Mouse (Mus musculus) spleen, adult 18-20 months (tissue): ENCODE measurements at regions not wholly inside any gene's neighbourhood (a gene's known extent, or its start where the extent isn't known, plus 50 kb on each side); places are given as distances from the start of the nearest gene placed in this dataset.

Experiments
- DNase-seq, 2 experiments: peaks; one replicate each; pipeline ENCODE4 v3.0.0; 2022; ENCODE audit warnings: mixed read lengths in 2 of 2

DNA sequence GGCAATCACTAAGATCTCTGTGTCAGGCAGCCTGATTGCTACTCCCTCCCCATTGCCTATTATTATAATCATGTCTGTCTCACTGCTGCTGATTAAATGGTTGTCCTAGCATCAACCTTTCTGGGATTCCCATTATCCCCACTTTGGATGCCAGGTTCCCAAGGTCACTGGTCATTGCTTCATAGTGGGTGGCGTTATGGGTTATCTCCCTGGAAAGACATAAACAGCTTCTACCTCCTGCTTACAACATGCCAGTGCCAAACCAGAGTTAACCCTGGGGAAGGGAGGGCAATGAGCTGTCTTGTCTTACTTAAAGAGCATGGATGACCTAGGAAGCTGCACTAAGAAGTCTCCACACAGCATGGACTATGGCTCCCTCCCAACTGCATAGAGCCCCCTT lies 136.9 kb downstream of the Uaca start:
- no peak for DNase-seq

- DNase-seq, result no peak
Observed at GRCm38 (mm10) chr9:60936937-60937336, 142.6 kb downstream of the Uaca start.

DNA sequence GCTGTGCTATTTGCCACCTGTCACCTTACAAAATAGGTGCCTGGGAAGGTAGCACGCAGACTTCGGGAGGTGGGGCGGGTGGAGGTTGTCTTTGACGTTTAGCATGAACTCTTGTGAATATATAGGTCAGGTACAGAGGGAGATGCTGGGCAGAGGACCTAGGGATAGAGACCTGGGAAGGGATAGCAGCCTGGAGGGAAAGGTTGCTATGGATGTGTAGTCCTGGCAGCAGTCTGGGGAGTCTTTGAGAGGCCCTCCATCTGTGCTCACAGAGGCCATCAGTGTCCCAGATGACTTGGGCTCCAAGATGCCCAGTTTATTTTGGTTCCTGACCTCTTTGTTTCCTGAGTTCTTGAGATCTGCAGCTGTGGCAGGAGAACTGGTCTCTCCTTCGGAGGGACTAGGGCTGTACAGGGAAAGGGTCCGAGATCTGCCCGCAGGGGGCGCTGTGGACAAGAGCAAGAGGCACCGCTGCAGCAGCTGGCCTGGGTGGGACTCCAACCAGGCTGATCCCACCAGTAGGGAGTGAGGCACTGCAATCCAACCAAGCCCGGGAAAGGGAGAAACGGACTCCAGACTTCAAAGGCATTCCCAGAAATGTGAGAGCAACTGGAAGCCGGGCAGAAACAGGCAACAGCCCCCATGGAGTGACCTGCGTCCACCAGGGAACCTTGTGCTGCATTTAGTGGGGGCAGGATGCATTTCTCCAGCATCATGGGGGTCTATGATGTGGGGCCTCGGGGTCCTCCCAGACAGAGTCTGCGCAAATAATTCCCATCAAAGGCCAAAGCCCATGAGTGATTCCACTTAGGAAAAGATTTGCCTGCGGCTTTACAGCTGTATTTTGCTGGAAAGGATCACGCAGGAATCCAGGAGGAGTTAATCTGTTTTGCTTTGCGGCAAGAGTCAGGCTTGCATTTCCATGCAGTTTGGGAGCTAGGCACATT lies 145.8 kb downstream of the Uaca start:
- peak; percentile 52 to 79 for DNase-seq

DNA sequence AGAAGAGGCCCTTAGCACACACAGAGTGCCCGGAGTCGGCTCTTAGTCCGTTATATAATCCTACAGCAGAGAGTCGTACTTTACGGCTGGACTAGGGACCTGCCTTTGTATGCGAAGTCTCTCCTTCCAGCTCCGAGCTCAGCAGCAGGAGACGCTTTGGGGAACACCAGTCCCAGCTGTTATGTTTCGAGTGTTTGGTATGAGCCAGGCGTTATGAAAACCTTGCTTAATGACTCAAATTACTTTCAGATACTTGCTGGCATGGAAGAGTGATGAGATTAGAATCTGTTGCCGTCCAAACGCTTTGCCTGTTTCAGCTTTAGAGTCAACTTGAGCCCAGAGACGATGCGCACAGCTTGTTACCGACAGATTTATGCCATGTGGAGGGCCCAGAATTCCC lies 153.0 kb downstream of the Uaca start:
- no peak for DNase-seq

DNA sequence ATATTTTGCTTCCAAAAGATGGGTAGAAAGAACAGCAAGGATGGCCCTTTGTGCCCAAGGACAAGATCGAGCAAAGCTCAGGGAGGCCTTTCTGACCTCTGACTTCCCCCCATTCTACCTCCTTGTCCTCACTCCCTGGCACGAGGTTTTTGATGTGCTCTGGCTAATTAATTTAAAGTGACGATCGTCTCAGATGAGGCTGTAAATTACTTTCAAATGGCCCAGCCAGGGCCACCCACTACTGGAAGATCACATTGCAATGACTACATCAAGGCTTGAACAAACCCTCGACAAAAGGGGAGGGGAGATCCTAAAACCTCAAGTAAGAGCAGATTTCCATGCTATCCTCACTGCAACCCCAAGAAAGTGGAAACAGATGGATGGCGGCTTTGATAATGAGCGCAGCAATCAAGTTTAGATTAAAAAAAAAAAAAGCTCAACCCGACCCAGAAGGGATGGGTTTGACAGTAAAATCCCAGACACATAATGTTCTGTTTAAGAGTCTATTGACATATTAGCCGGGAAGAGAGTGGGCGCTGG lies 154.3 kb downstream of the Uaca start:
- no peak for DNase-seq

DNA sequence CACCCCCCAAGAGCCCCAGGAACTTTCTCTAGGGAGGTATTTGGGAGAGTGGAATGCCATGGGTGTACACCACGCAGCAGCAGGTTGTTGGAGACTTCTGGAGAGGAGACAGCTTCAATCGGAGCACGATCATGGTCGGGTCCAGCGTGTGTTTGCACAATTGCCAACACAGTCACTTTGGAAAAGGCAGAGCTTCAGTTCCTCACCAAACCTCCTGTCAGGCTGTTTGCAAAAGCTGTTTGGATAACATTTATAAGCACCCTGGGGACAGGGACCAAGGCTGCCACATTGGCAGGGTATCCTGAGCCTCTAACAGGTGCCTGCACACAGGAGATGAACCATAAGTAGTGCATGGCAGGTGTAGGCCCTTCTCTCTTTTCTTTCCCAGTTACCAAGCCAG lies 155.8 kb downstream of the Uaca start:
- DNase-seq, result no peak

GRCm38 (mm10) chr9:60951071-60951561 lies 156.8 kb downstream of the Uaca start:
- DNase-seq, result no peak

GRCm38 (mm10) chr9:60957438-60957837 lies 163.1 kb downstream of the Uaca start:
- no peak for DNase-seq

DNA sequence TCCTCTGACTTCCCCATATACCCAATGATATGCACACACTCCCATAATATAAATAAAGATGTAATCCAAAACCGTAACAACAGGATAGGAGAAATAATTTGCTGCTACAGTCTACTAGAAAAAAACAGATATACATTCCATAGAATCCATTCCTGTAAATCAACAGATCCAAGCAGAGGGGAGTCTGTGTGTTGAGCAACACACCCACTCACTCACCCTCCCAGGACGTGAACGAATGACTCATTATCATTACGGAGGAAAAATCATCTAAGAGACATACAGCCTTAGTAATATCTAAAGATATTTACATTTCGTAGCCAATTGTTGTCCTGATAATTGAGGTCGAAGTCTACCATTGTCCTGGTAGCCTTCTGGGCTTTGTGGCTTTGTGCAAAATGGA lies 165.2 kb downstream of the Uaca start:
- DNase-seq, result no peak

GRCm38 (mm10) chr9:60962086-60962485 lies 167.7 kb downstream of the Uaca start:
- no peak for DNase-seq

DNA sequence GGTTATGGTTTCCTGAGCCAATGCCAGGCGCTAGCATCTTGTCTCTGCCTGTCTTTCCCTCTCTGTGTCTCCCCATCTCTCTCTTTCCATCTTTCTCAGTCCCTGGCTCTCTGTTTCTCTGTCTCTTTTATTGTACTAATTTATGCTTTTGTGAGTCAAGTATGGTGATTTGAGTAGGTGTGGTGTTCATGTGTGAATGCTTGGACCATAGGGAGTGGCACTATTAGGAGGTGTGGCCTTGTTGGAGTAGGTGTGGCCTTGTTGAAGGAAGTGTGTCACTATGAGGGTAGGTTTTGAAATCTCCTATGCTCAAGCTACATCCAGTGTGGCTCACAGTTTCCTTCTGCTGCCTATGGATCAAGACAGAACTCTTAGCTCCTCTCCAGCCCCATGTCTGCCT lies 171.3 kb downstream of the Uaca start:
- DNase-seq, result no peak

DNA sequence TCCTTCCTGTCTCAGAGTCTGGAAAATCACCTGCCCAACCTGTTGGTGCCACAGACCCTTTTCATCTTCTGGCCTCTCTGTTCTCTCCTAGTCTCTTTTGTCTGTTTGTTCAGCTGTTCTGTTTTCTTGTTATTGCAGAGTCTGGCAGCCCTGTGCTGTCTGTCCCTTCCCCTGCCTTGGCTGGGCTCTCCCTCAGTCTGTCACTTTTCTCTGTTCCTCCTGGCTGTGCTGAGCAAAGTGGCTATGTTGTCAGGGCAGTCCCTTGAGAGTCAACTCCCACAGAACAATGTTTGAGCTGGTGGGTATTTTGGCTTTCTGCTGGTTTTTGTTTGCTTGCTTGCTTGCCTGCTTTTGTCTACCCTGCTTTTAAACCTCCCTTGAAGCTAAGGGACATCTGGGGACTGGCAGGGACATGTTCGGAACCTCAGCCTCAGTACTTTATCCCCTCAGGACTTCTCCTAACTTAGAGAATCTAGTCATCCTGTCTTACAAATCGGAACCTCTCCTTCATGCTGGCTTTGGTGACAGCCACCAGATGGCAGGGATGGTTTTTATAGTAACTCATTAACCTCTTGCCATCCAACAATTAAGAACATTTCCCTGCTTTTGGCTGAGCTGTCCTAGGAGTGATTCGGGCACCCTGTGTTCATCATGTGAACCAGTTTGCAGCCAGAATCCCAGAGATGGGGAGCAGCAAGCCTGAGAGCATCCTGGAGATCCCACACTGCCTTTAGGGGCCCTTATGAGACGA lies 174.1 kb downstream of the Uaca start:
- DNase-seq, result no peak

DNA sequence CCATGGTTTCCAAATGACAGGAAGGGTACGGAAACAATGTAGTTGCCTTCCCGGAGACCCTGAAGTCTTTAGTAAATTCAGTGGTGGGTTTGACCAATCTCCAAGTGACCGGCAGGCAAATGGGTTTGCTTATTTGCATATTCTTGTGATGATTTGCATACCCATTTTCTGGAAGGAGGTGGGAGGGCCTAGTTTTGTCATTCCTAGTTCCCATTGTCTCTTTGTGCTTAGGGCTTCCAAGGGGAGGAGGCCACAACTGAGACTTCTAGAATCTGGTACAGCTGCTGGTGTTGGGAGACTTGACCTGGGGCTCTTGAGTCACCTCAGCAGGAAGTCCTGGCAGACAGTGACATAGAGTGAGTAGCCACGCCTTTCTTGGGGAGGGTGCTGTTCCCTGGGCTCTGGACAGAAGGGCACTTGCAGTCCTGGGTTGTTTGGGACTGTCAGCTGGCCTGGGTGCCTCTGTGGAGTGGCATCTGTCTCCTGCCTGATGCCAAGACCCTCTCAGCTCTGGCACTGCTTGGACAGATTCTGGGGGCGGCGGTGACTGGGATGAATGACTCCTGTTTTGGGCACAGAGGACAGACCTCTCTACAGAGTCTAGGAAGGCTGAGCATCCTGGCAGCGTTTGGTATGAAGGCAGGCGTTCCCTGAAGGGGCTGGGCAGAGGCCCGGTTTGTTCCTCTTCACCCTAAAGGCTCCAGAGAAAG lies 178.0 kb downstream of the Uaca start:
- DNase-seq, result no peak

DNA sequence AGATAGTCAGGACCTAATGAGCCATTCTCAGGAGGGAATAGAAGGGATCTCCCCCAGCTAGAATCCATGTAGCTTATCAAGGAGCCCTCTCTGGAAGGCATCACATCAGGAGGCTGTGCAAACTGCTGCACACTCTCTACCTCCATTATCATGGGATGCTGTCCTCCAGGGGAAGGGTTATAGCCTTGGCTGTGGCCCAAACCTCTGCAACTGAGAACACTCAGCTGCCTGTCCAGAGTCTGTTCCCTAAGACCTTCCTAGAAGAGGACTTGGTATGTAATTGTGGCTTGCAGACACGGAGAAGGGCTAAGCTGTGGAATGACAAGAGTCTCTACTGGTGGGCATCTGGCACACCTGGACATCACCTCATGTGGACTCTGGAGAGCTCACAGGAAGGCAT lies 180.2 kb downstream of the Uaca start:
- DNase-seq, result no peak

GRCm38 (mm10) chr9:60982383-60983085 lies 188.2 kb downstream of the Uaca start:
- DNase-seq, result no peak

GRCm38 (mm10) chr9:60983246-60983645 lies 188.9 kb downstream of the Uaca start:
- no peak for DNase-seq

GRCm38 (mm10) chr9:60988113-60988512 lies 193.8 kb downstream of the Uaca start:
- DNase-seq, result no peak

GRCm38 (mm10) chr9:60989670-60990391 lies 195.5 kb downstream of the Uaca start:
- no peak for DNase-seq

- peak; percentile 63 to 80 for DNase-seq
Observed at GRCm38 (mm10) chr9:60991509-60991908, 197.2 kb downstream of the Uaca start.

DNA sequence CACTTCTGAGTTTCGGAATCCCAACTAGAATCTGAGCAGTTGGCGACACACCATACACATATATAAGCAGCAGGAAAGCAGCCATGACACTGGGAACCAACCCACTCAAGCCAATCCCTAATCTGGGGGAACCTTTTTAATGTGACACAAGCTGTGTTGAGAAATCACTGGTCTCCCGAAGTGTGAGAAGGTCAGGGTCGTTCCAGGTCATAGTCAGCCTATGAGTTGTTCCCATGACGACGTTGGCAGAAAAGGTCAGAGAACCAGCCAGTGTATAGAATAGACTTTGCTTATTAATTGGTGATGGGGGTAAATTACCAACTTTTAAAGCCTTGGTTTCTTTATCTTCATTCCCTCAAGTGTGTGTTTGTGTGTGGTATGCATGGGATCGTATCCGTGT lies 199.3 kb downstream of the Uaca start:
- DNase-seq, result no peak

GRCm38 (mm10) chr9:60995096-60995495 lies 200.8 kb downstream of the Uaca start:
- DNase-seq, result no peak
